Mouse (Mus musculus): ENCODE results near the gene Gsdma.

Gene Gsdma

GRCm38 (mm10) chr11:98681786-98682745, 17.9 kb downstream of the Gsdma start, which contains the start of gene Psmd3:
Gene Psmd3 (plus strand): TSS chr11:98682554.
- peak; percentile 94 to 99 for DNase-seq

- DNase-seq, result no peak
These were observed 18.7 kb downstream of the Gsdma start for GRCm38 (mm10) chr11:98682811-98683210.

- no peak for DNase-seq
These were observed 21.5 kb downstream of the Gsdma start for GRCm38 (mm10) chr11:98685642-98686041.

- no peak for DNase-seq
These were observed 22.8 kb downstream of the Gsdma start for GRCm38 (mm10) chr11:98686976-98687375.

- DNase-seq, result no peak
These were observed 23.9 kb downstream of the Gsdma start for GRCm38 (mm10) chr11:98688009-98688408.

GRCm38 (mm10) chr11:98693201-98693600, 29.1 kb downstream of the Gsdma start:
- DNase-seq, result no peak

GRCm38 (mm10) chr11:98693746-98694145, 29.6 kb downstream of the Gsdma start:
- no peak for DNase-seq

- no peak for DNase-seq
These were observed 30.1 kb downstream of the Gsdma start for GRCm38 (mm10) chr11:98694301-98694700.

GRCm38 (mm10) chr11:98695408-98695807, 31.3 kb downstream of the Gsdma start:
- DNase-seq, result no peak

GRCm38 (mm10) chr11:98696454-98697216, 32.5 kb downstream of the Gsdma start:
- no peak for DNase-seq

GRCm38 (mm10) chr11:98697225-98697624, 33.1 kb downstream of the Gsdma start:
- DNase-seq, result no peak

GRCm38 (mm10) chr11:98698849-98699640, 34.9 kb downstream of the Gsdma start:
- no peak for DNase-seq

- DNase-seq, result peak; percentile 85 to 89
These were observed 35.8 kb downstream of the Gsdma start for GRCm38 (mm10) chr11:98699911-98700310.

- no peak for DNase-seq
These were observed 37.1 kb downstream of the Gsdma start, which contains the start of gene Csf3 for GRCm38 (mm10) chr11:98701213-98701670. Gene Csf3 (plus strand): TSS chr11:98701263.

GRCm38 (mm10) chr11:98702323-98702722, 38.2 kb downstream of the Gsdma start:
- no peak for DNase-seq

GRCm38 (mm10) chr11:98705021-98705420, 40.9 kb downstream of the Gsdma start:
- DNase-seq, result no peak

- DNase-seq, result no peak
These were observed 43.5 kb downstream of the Gsdma start for GRCm38 (mm10) chr11:98707401-98708281.

- DNase-seq, result no peak
These were observed 44.3 kb downstream of the Gsdma start for GRCm38 (mm10) chr11:98708282-98708956.

- no peak for DNase-seq
These were observed 45.0 kb downstream of the Gsdma start for GRCm38 (mm10) chr11:98709001-98709741.

- peak; percentile 80 to 89 for DNase-seq
These were observed 46.4 kb downstream of the Gsdma start for GRCm38 (mm10) chr11:98710416-98711045.

Data from cerebellum, adult 18-20 months (tissue).